Mouse (Mus musculus): ENCODE results near the gene Gm11596. TPM values are rescaled to one million over a fixed set of nuclear protein-coding genes. Genes with fewer than 3 reads are reported as not detected.
"Not testable (repeated sequence)": the region's sequence is repeated elsewhere in the genome, so short reads cannot be mapped to it uniquely, and the experiment has no call there.

Gene Gm11596
- polyA plus RNA-seq (2012; rRNA removed) = not detected in 2 replicates

- Histone ChIP-seq H3K4me3 (replicated peaks; ENCODE audit: insufficient read depth, low read depth, low read length) (no peak within 1 kb of the TSS), H3K27me3 (ENCODE audit: control insufficient read depth, insufficient read depth, low read length) (no peaks in the 10 kb centered on the region), H3K27ac (ENCODE audit: insufficient read depth, low read length) (no peak within 1 kb of the TSS), H3K4me1 (ENCODE audit: control insufficient read depth, insufficient read depth, low read length) (no peaks in the 10 kb centered on the region)
- WGBS = 76% methylated on average over 2 of the region's 2 CpGs
- no peak for TF ChIP-seq POLR2A (IDR thresholded peaks at IDR 0.05; ENCODE audit: borderline replicate concordance, insufficient read depth, low read length)
- TF ChIP-seq CTCF (IDR thresholded peaks at IDR 0.05; ENCODE audit: borderline replicate concordance, insufficient read depth, low read depth, low read length) = no peak
- DNase-seq = no peak
Observed at GRCm38 (mm10) chr11:99793367-99793766, at the start of gene Gm11596. Gm11596 (minus strand) TSS chr11:99793467.

DNA sequence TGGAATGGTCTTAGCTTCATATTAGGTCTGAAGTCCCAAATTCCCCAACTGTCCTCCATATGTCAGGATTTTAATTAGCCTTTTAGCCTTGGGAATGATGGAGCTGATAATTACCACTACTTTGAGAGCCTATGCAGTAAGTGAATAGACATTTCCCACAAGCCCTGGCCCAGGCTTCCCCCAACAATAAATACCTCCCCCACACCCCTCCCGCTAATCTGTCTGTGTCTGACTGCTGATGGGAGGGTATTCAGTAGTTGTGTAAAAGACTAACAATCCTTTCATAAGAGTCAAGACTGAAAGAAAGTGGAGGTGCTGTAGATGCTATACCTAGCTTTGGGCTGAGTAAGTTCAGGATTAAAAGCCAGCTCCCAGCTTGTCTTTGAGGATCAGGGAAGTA, 48.9 kb upstream of the Gm11596 start:
- TF ChIP-seq POLR2A (IDR thresholded peaks at IDR 0.05; ENCODE audit: borderline replicate concordance, insufficient read depth, low read length) = no peak
- no peak for TF ChIP-seq CTCF (IDR thresholded peaks at IDR 0.05; ENCODE audit: borderline replicate concordance, insufficient read depth, low read depth, low read length)
- 86% methylated on average over 1 of the region's 1 CpGs for WGBS
- Histone ChIP-seq H3K4me1 (ENCODE audit: control insufficient read depth, insufficient read depth, low read length) (no peaks in the 10 kb centered on the region), H3K27me3 (ENCODE audit: control insufficient read depth, insufficient read depth, low read length) (no peaks in the 10 kb centered on the region), H3K27ac (ENCODE audit: insufficient read depth, low read length) (no peak overlapping the region), H3K4me3 (replicated peaks; ENCODE audit: insufficient read depth, low read depth, low read length) (no peak overlapping the region)
- DNase-seq = no peak

DNA sequence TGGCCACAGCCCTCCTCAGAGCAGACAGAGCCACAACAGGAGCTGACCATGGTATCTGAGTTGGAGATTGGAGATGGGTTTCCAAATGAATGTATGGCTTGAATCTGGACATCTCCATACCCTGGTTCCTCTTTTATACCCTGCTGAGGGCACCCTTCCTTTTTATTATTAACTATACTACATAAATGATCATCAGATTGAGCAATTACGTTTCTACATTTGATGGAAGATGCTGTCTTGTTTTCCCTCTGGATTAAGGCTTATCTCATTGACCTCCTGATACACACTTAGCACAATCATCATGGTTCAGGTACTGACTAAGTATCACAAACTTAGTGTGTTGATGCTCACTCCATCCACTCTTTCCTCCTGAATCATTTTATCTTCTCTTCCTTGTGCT, 44.7 kb upstream of the Gm11596 start, which contains the start of gene 2300003K06Rik:
Gene 2300003K06Rik (minus strand): TSS at position 101 of the 400 bp plus-strand sequence.
- no peak for TF ChIP-seq CTCF (IDR thresholded peaks at IDR 0.05; ENCODE audit: borderline replicate concordance, insufficient read depth, low read depth, low read length)
- TF ChIP-seq POLR2A (IDR thresholded peaks at IDR 0.05; ENCODE audit: borderline replicate concordance, insufficient read depth, low read length) = no peak
- Histone ChIP-seq H3K27me3 (ENCODE audit: control insufficient read depth, insufficient read depth, low read length) (no peaks in the 10 kb centered on the region), H3K4me3 (replicated peaks; ENCODE audit: insufficient read depth, low read depth, low read length) (no peak within 1 kb of the TSS), H3K27ac (ENCODE audit: insufficient read depth, low read length) (no peak within 1 kb of the TSS), H3K4me1 (ENCODE audit: control insufficient read depth, insufficient read depth, low read length) (no peaks in the 10 kb centered on the region)
- DNase-seq = no peak
- 73% methylated on average over 1 of the region's 1 CpGs for WGBS

GRCm38 (mm10) chr11:99815566-99815965, 22.3 kb upstream of the Gm11596 start, which contains the start of gene Gm11564:
Gm11564 (minus strand) TSS chr11:99815666.
- H3K27ac ChIP-seq (ENCODE audit: insufficient read depth, low read length); H3K4me1 ChIP-seq (ENCODE audit: control insufficient read depth, insufficient read depth, low read length); H3K27me3 ChIP-seq (ENCODE audit: control insufficient read depth, insufficient read depth, low read length); H3K4me3 ChIP-seq (replicated peaks; ENCODE audit: insufficient read depth, low read depth, low read length); DNase-seq: not testable (repeated sequence)
- 89% methylated on average over 2 of the region's 2 CpGs for WGBS

DNA sequence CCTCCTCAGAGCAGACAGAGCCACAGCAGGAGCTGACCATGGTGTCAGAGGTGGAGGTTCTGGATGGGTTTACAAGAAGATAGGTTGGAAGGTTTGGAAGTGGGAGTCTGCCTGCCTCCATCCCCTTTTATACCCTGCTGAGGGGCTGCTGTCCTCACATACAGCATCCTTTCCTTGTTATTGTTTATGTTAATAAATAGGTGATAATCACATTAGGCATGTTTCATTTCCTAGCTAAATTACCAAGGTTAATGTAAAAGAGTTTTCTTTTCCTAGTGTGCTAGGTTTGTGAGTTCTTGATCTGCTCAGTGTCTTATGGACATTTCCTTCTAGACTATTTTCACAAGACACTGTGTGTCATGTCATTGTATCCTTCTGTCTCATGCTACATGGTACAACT, 16.5 kb upstream of the Gm11596 start, which contains the start of gene Krtap4-13:
Gene Krtap4-13 (minus strand): TSS at position 101 of the 400 bp plus-strand sequence.
- not testable (repeated sequence) for H3K4me1 ChIP-seq (ENCODE audit: control insufficient read depth, insufficient read depth, low read length); H3K27me3 ChIP-seq (ENCODE audit: control insufficient read depth, insufficient read depth, low read length)

DNA sequence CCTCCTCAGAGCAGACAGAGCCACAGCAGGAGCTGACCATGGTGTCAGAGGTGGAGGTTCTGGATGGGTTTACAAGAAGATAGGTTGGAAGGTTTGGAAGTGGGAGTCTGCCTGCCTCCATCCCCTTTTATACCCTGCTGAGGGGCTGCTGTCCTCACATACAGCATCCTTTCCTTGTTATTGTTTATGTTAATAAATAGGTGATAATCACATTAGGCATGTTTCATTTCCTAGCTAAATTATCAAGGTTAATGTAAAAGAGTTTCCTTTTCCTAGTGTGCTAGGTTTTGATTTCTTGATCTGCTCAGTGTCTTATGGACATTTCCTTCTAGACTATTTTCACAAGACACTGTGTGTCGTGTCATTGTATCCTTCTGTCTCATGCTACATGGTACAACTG, 11.1 kb upstream of the Gm11596 start, which contains the start of gene Gm11554:
Gene Gm11554 (minus strand): TSS at position 101 of the 400 bp plus-strand sequence.
- no CpG with 5 or more reads among the region's 1 CpGs for WGBS
- not testable (repeated sequence) for H3K27me3 ChIP-seq (ENCODE audit: control insufficient read depth, insufficient read depth, low read length); H3K27ac ChIP-seq (ENCODE audit: insufficient read depth, low read length); H3K4me1 ChIP-seq (ENCODE audit: control insufficient read depth, insufficient read depth, low read length); H3K4me3 ChIP-seq (replicated peaks; ENCODE audit: insufficient read depth, low read depth, low read length); DNase-seq

More for the DNA sequence above, 16.5 kb upstream of the Gm11596 start, which contains the start of gene Krtap4-13:
- H3K27ac ChIP-seq (ENCODE audit: insufficient read depth, low read length); H3K4me3 ChIP-seq (replicated peaks; ENCODE audit: insufficient read depth, low read depth, low read length); DNase-seq: not testable (repeated sequence)

DNA sequence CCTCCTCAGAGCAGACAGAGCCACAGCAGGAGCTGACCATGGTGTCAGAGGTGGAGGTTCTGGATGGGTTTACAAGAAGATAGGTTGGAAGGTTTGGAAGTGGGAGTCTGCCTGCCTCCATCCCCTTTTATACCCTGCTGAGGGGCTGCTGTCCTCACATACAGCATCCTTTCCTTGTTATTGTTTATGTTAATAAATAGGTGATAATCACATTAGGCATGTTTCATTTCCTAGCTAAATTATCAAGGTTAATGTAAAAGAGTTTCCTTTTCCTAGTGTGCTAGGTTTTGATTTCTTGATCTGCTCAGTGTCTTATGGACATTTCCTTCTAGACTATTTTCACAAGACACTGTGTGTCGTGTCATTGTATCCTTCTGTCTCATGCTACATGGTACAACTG, 5.6 kb upstream of the Gm11596 start, which contains the start of gene Gm11569:
Gene Gm11569 (minus strand): TSS at position 101 of the 400 bp plus-strand sequence.
- H3K4me3 ChIP-seq (replicated peaks; ENCODE audit: insufficient read depth, low read depth, low read length); H3K4me1 ChIP-seq (ENCODE audit: control insufficient read depth, insufficient read depth, low read length); H3K27ac ChIP-seq (ENCODE audit: insufficient read depth, low read length); H3K27me3 ChIP-seq (ENCODE audit: control insufficient read depth, insufficient read depth, low read length); DNase-seq: not testable (repeated sequence)
- WGBS = no CpG with 5 or more reads among the region's 1 CpGs

- H3K4me1 ChIP-seq (ENCODE audit: control insufficient read depth, insufficient read depth, low read length); DNase-seq; H3K27me3 ChIP-seq (ENCODE audit: control insufficient read depth, insufficient read depth, low read length); H3K27ac ChIP-seq (ENCODE audit: insufficient read depth, low read length); H3K4me3 ChIP-seq (replicated peaks; ENCODE audit: insufficient read depth, low read depth, low read length): not testable (repeated sequence)
Observed at GRCm38 (mm10) chr11:99784900-99785299, 8.4 kb downstream of the Gm11596 start, which contains the start of gene Krtap4-9. Krtap4-9 (plus strand) TSS chr11:99785200.

GRCm38 (mm10) chr11:99780604-99781003, 12.7 kb downstream of the Gm11596 start, which contains the start of gene Krtap4-8:
Krtap4-8 (minus strand) TSS chr11:99780704.
- Histone ChIP-seq H3K27ac (ENCODE audit: insufficient read depth, low read length) (no peak within 1 kb of the TSS), H3K27me3 (ENCODE audit: control insufficient read depth, insufficient read depth, low read length) (no peaks in the 10 kb centered on the region), H3K4me1 (ENCODE audit: control insufficient read depth, insufficient read depth, low read length) (no peaks in the 10 kb centered on the region), H3K4me3 (replicated peaks; ENCODE audit: insufficient read depth, low read depth, low read length) (no peak within 1 kb of the TSS)
- TF ChIP-seq CTCF (IDR thresholded peaks at IDR 0.05; ENCODE audit: borderline replicate concordance, insufficient read depth, low read depth, low read length) (no peak), POLR2A (IDR thresholded peaks at IDR 0.05; ENCODE audit: borderline replicate concordance, insufficient read depth, low read length) (no peak)
- no peak for DNase-seq
- WGBS = 97% methylated on average over 2 of the region's 2 CpGs
